Mouse (Mus musculus) urinary bladder, postnatal 10 days (tissue): ENCODE data around the gene Rex1bd.

Source experiments
- DNase-seq: peaks from one replicate; pipeline ENCODE4 v3.0.0; 2022; ENCODE audit warnings: low spot score

Rex1bd gene

GRCm38 (mm10) chr8:70506328-70507026 lies at the start of gene Rex1bd:
Gene Rex1bd, minus strand, starts transcription at chr8:70506752.
- DNase-seq: peak; percentile 77

- no peak for DNase-seq
Observed at GRCm38 (mm10) chr8:70555079-70555747, 48.7 kb upstream of the Rex1bd start.

GRCm38 (mm10) chr8:70553740-70554139 lies 47.2 kb upstream of the Rex1bd start:
- no peak for DNase-seq

GRCm38 (mm10) chr8:70552836-70553235 lies 46.3 kb upstream of the Rex1bd start:
- no peak for DNase-seq

- no peak for DNase-seq
Observed at GRCm38 (mm10) chr8:70551558-70552161, 45.1 kb upstream of the Rex1bd start.

- no peak for DNase-seq
Observed at GRCm38 (mm10) chr8:70549412-70550184, 43.0 kb upstream of the Rex1bd start.

GRCm38 (mm10) chr8:70547762-70548161 lies 41.2 kb upstream of the Rex1bd start:
- no peak for DNase-seq

- no peak for DNase-seq
Observed at GRCm38 (mm10) chr8:70546412-70546811, 39.9 kb upstream of the Rex1bd start.

- no peak for DNase-seq
Observed at GRCm38 (mm10) chr8:70544200-70544687, 37.7 kb upstream of the Rex1bd start.

- no peak for DNase-seq
Observed at GRCm38 (mm10) chr8:70541081-70541480, 34.5 kb upstream of the Rex1bd start.

GRCm38 (mm10) chr8:70540507-70541071 lies 34.0 kb upstream of the Rex1bd start:
- DNase-seq: no peak

GRCm38 (mm10) chr8:70540013-70540506 lies 33.5 kb upstream of the Rex1bd start:
- DNase-seq: no peak

- DNase-seq: peak; percentile 98
Observed at GRCm38 (mm10) chr8:70539077-70539813, 32.7 kb upstream of the Rex1bd start, which contains the start of gene Ell. Gene Ell, plus strand, starts transcription at chr8:70539457.

GRCm38 (mm10) chr8:70538633-70539076 lies 32.1 kb upstream of the Rex1bd start:
- DNase-seq: peak; percentile 99

GRCm38 (mm10) chr8:70538024-70538579 lies 31.6 kb upstream of the Rex1bd start:
- no peak for DNase-seq

GRCm38 (mm10) chr8:70535701-70536100 lies 29.1 kb upstream of the Rex1bd start:
- DNase-seq: no peak

- DNase-seq: no peak
Observed at GRCm38 (mm10) chr8:70535221-70535620, 28.7 kb upstream of the Rex1bd start.

GRCm38 (mm10) chr8:70534281-70534680 lies 27.7 kb upstream of the Rex1bd start:
- DNase-seq: no peak

- DNase-seq: no peak
Observed at GRCm38 (mm10) chr8:70530314-70530713, 23.8 kb upstream of the Rex1bd start.

GRCm38 (mm10) chr8:70529741-70530161 lies 23.2 kb upstream of the Rex1bd start:
- DNase-seq: no peak
